Mouse (Mus musculus) lung, adult 2 months (tissue): ENCODE measurements around the gene Ntng1. TPM values are rescaled to one million over a fixed set of nuclear protein-coding genes. Genes with fewer than 3 reads are reported as not detected.

Experiments used
- DNase-seq: peaks from one replicate; pipeline ENCODE4 v3.0.0; 2022
- H3K4me1 ChIP-seq: fragments of 200-500 bp; 2 replicates; pipeline ENCODE4 v1.6.1; 2011; ENCODE audit warnings: low read length; ENCODE audit not compliant: control insufficient read depth, insufficient read depth
- H3K4me3 ChIP-seq: fragments of 200-500 bp; replicated peaks from 2 replicates; pipeline ENCODE3; 2011; ENCODE audit warnings: low read depth, mild to moderate bottlenecking, control low read depth, low read length; ENCODE audit errors: extremely low read depth
- CTCF ChIP-seq: fragments of 200-500 bp; IDR thresholded peaks from 2 replicates; pipeline ENCODE4 v1.5.1; 2011; ENCODE audit warnings: mild to moderate bottlenecking, low read length, control low read depth; ENCODE audit not compliant: insufficient read depth
- POLR2A ChIP-seq: fragments of 200-500 bp; IDR thresholded peaks from 2 replicates; pipeline ENCODE4 v1.6.1; 2011; ENCODE audit warnings: low read depth, mild to moderate bottlenecking, control low read depth, low read length, borderline replicate concordance; ENCODE audit errors: extremely low read depth
- WGBS: fragments of 180-500 bp; shearing (Covaris S2); methylation state at CpG from one replicate; pipeline ENCODE4 v1.1.7; 2018; 5-methylcytosine and 5-hydroxymethylcytosine counted together
- polyA plus RNA-seq: library from polyadenylated mRNA; depleted of rRNA; stranded (reverse); fragments of >200 nt; gene quantifications from 2 replicates; pipeline ENCODE4 v1.2.3, GENCODE M21; 2012

The Ntng1 gene
- polyA plus RNA-seq, 1 experiment = 0.58 TPM

GRCm38 (mm10) chr3:110131043-110131891 is 12.5 kb downstream of the Ntng1 start:
- Histone ChIP-seq H3K4me1 (no peaks in the 10 kb centered on the region), H3K4me3 (no peak overlapping the region)
- no peak for DNase-seq
- 61% methylated on average over 18 of the region's 18 CpGs for WGBS
- TF ChIP-seq POLR2A (no peak), CTCF (no peak)

GRCm38 (mm10) chr3:110129607-110130006 is 14.2 kb downstream of the Ntng1 start:
- H3K4me3 ChIP-seq = no peak overlapping the region
- 63% methylated on average over 6 of the region's 6 CpGs for WGBS
- TF ChIP-seq CTCF (no peak), POLR2A (no peak)
- no peaks in the 10 kb centered on the region for H3K4me1 ChIP-seq
- DNase-seq = no peak

GRCm38 (mm10) chr3:110105982-110106381 is 37.8 kb downstream of the Ntng1 start:
- no peak for DNase-seq
- H3K4me1 ChIP-seq = no peaks in the 10 kb centered on the region
- 44% methylated on average over 2 of the region's 2 CpGs for WGBS
- no peak overlapping the region for H3K4me3 ChIP-seq
- TF ChIP-seq CTCF (no peak), POLR2A (no peak)

DNA sequence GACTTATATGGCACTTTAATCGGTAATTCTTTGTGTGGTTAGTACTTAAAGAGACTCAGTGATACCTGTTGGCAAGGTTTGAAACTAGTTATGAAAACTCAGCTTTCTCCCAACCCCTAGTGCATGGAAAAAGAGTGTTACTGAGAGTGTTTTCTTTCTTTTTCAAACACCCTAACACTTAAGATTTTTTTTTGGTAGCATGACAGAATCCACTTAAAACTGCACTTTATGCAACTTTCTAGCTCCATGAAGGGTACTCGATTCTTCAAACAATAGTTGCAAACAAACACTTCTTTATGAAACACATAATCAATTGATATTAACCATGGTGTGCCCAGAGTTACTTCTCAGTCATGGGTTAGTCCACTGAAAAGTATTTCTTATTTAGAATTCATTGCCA is 49.4 kb downstream of the Ntng1 start:
- WGBS = 61% methylated on average over 2 of the region's 2 CpGs
- TF ChIP-seq CTCF (no peak), POLR2A (no peak)
- Histone ChIP-seq H3K4me1 (no peaks in the 10 kb centered on the region), H3K4me3 (no peak overlapping the region)
- DNase-seq = no peak

DNA sequence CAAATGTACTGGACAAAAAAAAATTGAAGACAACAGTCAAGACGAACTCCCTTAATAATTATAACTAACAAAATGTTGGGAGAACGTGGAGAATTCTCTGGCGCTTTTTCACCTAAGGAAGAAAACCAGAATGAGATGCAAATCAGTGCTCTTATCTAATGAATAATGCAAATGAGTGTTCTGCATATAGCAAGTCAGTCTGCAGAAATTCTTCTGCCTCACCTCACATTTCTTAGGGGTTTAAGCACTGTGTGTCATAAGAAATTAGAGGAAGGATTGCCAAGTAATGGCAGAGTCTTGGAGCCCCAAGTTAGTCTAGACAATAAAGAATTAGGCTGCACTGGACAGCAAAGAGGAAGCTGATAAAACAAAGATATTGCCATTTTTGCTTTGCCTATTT is 49.8 kb downstream of the Ntng1 start:
- Histone ChIP-seq H3K4me1 (no peaks in the 10 kb centered on the region), H3K4me3 (no peak overlapping the region)
- no peak for DNase-seq
- TF ChIP-seq CTCF (no peak), POLR2A (no peak)
- WGBS = 70% methylated on average over 3 of the region's 3 CpGs

GRCm38 (mm10) chr3:110092521-110092920 is 51.3 kb downstream of the Ntng1 start:
- 84% methylated on average over 3 of the region's 3 CpGs for WGBS
- DNase-seq = no peak
- H3K4me1 ChIP-seq = no peaks in the 10 kb centered on the region
- no peak overlapping the region for H3K4me3 ChIP-seq
- no peak for TF ChIP-seq CTCF
- TF ChIP-seq POLR2A = no peak

DNA sequence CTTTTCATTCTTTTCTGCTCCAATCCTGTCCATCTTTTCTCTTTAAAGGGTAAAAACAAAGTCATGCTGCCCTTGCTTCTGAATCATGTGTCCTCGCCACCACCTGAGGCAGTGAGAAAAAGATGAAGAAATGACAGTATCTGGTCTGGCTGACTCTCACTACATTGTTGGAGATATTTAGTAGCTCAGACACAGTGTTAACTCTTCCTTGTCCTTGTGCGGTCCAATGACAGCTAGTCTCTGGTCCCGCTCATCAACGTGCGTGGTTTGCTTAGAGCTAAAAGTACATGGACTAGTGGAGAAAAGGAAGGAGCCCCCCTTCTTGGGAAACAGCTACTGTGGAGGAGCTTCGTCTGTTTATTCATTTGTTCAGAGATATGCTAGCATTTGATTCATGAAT is 56.6 kb downstream of the Ntng1 start:
- 73% methylated on average over 6 of the region's 6 CpGs for WGBS

DNA sequence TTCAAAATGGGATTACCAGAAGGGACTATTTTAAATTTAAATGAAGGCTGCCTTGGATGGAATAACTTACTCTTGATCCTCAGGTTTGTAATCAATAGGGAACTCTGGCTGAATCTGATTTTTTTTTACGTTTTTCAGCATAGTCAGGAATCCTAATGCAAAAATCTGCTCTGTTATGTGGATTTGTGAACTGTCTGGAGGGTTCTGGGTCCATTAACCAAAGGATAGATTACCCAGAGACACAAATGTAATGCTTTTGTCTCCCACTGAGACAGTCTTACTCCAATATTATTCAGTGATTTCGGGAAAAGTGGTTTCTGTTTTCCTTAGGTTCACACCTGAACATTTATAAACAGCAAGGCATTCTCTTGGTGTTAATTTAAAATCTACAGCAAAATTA is 58.5 kb downstream of the Ntng1 start:
- no peaks in the 10 kb centered on the region for H3K4me1 ChIP-seq
- WGBS = 65% methylated on average over 2 of the region's 2 CpGs
- no peak for TF ChIP-seq POLR2A
- no peak for TF ChIP-seq CTCF
- H3K4me3 ChIP-seq = no peak overlapping the region
- no peak for DNase-seq

More for the DNA sequence above, 56.6 kb downstream of the Ntng1 start:
- DNase-seq = no peak
- Histone ChIP-seq H3K4me3 (no peak overlapping the region), H3K4me1 (no peaks in the 10 kb centered on the region)
- TF ChIP-seq POLR2A (no peak), CTCF (no peak)

DNA sequence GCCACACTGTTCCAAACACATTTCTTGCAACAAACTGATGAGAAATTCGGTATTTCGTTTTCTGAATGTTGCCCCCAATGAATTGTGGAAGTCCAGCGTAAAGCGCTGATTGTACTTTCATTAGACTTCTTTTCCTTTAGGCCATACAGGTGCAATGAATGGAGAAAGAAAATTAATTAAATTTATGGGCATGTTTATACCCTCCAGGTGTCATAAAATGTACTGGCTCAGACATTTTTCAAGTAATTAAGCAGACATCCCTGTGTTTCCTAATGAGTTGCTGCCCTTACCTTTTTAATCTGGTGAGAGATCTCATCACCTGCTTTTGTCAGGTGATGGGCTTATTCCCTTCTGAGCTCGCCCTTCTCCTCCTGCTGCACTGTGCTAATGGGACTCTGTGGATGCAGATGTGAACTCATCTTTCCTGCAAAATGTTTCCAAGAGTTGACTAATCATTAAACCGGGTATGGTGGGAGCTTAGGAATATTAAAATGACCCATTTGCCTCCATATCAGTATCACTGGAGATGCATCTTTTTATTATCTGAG is 79.0 kb downstream of the Ntng1 start:
- DNase-seq = no peak
- H3K4me1 ChIP-seq = no peaks in the 10 kb centered on the region
- H3K4me3 ChIP-seq = no peak overlapping the region
- WGBS = 82% methylated on average over 6 of the region's 6 CpGs
- no peak for TF ChIP-seq POLR2A
- TF ChIP-seq CTCF = no peak

- no peak overlapping the region for H3K4me3 ChIP-seq
- no peak for TF ChIP-seq CTCF
- TF ChIP-seq POLR2A = no peak
- WGBS = 82% methylated on average over 6 of the region's 6 CpGs
- no peaks in the 10 kb centered on the region for H3K4me1 ChIP-seq
- no peak for DNase-seq
These were observed 87.9 kb downstream of the Ntng1 start for GRCm38 (mm10) chr3:110055915-110056314.
